Mouse (Mus musculus): ENCODE measurements around the gene Dld.

Gene Dld

GRCm38 (mm10) chr12:31321532-31321931 is 29.7 kb downstream of the Dld start:
- no peak for DNase-seq (ENCODE audit: extremely low read depth, low read depth)

- no peak for DNase-seq (ENCODE audit: extremely low read depth, low read depth)
Measured at GRCm38 (mm10) chr12:31320817-31321216, 30.4 kb downstream of the Dld start.

GRCm38 (mm10) chr12:31318409-31318963 is 32.8 kb downstream of the Dld start:
- no peak for DNase-seq (ENCODE audit: extremely low read depth, low read depth)

- DNase-seq (ENCODE audit: extremely low read depth, low read depth) = no peak
Measured at GRCm38 (mm10) chr12:31317670-31318408, 33.4 kb downstream of the Dld start.

GRCm38 (mm10) chr12:31315961-31316360 is 35.3 kb downstream of the Dld start:
- DNase-seq (ENCODE audit: extremely low read depth, low read depth) = no peak

- no peak for DNase-seq (ENCODE audit: extremely low read depth, low read depth)
Measured at GRCm38 (mm10) chr12:31314310-31314709, 36.9 kb downstream of the Dld start.

GRCm38 (mm10) chr12:31313136-31313535 is 38.1 kb downstream of the Dld start:
- DNase-seq (ENCODE audit: extremely low read depth, low read depth) = no peak

GRCm38 (mm10) chr12:31312281-31312680 is 39.0 kb downstream of the Dld start:
- DNase-seq (ENCODE audit: extremely low read depth, low read depth) = no peak

- peak; percentile 12 for DNase-seq (ENCODE audit: extremely low read depth, low read depth)
Measured at GRCm38 (mm10) chr12:31311671-31312265, 39.5 kb downstream of the Dld start.

GRCm38 (mm10) chr12:31310687-31311086 is 40.6 kb downstream of the Dld start:
- no peak for DNase-seq (ENCODE audit: extremely low read depth, low read depth)

- no peak for DNase-seq (ENCODE audit: extremely low read depth, low read depth)
Measured at GRCm38 (mm10) chr12:31307756-31308155, 43.5 kb downstream of the Dld start.

GRCm38 (mm10) chr12:31307011-31307410 is 44.2 kb downstream of the Dld start:
- no peak for DNase-seq (ENCODE audit: extremely low read depth, low read depth)

- no peak for DNase-seq (ENCODE audit: extremely low read depth, low read depth)
Measured at GRCm38 (mm10) chr12:31306075-31306675, 45.1 kb downstream of the Dld start.

- DNase-seq (ENCODE audit: extremely low read depth, low read depth) = no peak
Measured at GRCm38 (mm10) chr12:31302766-31303511, 48.3 kb downstream of the Dld start.

GRCm38 (mm10) chr12:31302266-31302665 is 49.0 kb downstream of the Dld start:
- DNase-seq (ENCODE audit: extremely low read depth, low read depth) = no peak

GRCm38 (mm10) chr12:31300276-31300675 is 51.0 kb downstream of the Dld start:
- no peak for DNase-seq (ENCODE audit: extremely low read depth, low read depth)

GRCm38 (mm10) chr12:31299676-31300197 is 51.5 kb downstream of the Dld start:
- no peak for DNase-seq (ENCODE audit: extremely low read depth, low read depth)

- no peak for DNase-seq (ENCODE audit: extremely low read depth, low read depth)
Measured at GRCm38 (mm10) chr12:31299126-31299525, 52.1 kb downstream of the Dld start.

- no peak for DNase-seq (ENCODE audit: extremely low read depth, low read depth)
Measured at GRCm38 (mm10) chr12:31298530-31298929, 52.7 kb downstream of the Dld start.

- no peak for DNase-seq (ENCODE audit: extremely low read depth, low read depth)
Measured at GRCm38 (mm10) chr12:31298122-31298521, 53.1 kb downstream of the Dld start.

- no peak for DNase-seq (ENCODE audit: extremely low read depth, low read depth)
Measured at GRCm38 (mm10) chr12:31296097-31296496, 55.2 kb downstream of the Dld start.
